Mouse (Mus musculus) MEL (cell line): ENCODE data around the gene St8sia2.

Source experiments
- CTCF ChIP-seq, 3 experiments: IDR thresholded peaks in 2 of 3; conservative IDR thresholded peaks in 1 of 3; 2 replicates each; pipeline ENCODE4 v1.5.1; 2011 to 2012; ENCODE audit warnings: low read length in 3 of 3, low read depth in 2 of 3, mild to moderate bottlenecking in 2 of 3, improper control_type of control experiment in 1 of 3, inconsistent platforms in 1 of 3, mixed read lengths in 1 of 3, moderate library complexity in 1 of 3; ENCODE audit not compliant: control insufficient read depth in 1 of 3, insufficient read depth in 1 of 3, poor library complexity in 1 of 3, severe bottlenecking in 1 of 3
- MAFK ChIP-seq: IDR thresholded peaks from 2 replicates; pipeline ENCODE4 v1.6.1; 2011; ENCODE audit warnings: low read depth, mild to moderate bottlenecking, low read length, improper control_type of control experiment, borderline replicate concordance
- POLR2A ChIP-seq, 2 experiments: IDR thresholded peaks; 2 replicates each; pipeline ENCODE4 v1.6.1; 2011 to 2012; ENCODE audit warnings: low read length in 2 of 2, mild to moderate bottlenecking in 2 of 2, control low read depth in 1 of 2, improper control_type of control experiment in 1 of 2, low read depth in 1 of 2, moderate library complexity in 1 of 2; ENCODE audit not compliant: control insufficient read depth in 1 of 2, insufficient read depth in 1 of 2, poor library complexity in 1 of 2
- TCF12 ChIP-seq: IDR thresholded peaks from 2 replicates; pipeline ENCODE4 v1.6.1; 2014; ENCODE audit warnings: low read depth, mild to moderate bottlenecking, inconsistent platforms, low read length, improper control_type of control experiment, moderate library complexity

DNA sequence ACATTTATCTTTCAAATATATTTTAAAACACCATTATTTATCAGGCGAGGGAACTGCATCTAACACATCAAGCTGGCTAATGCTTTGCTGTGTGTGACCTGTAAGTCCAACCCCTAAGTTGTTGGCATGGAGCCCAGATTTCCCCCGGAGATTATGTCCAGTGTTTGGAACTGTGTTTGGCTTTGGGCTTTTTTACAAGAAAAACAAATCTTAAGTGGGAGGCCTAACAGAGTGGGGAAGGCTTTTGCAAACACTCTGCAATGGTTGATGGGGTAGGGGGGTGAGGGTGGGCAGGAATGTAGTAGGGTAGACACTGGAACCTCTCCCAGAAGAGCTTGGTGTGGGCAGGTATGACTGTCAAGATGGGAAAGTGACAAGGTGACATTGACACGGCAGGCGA, 71.8 kb downstream of the St8sia2 start:
- TF ChIP-seq POLR2A (IDR thresholded peaks at IDR 0.05; ENCODE audit: control insufficient read depth in 1 of 2, insufficient read depth in 1 of 2, low read depth in 1 of 2, low read length in 2 of 2, poor library complexity in 1 of 2) (no peak), CTCF (IDR thresholded peaks at IDR 0.05 in 2 of 3, conservative IDR thresholded peaks at IDR 0.05 in 1 of 3; ENCODE audit: control insufficient read depth in 1 of 3, insufficient read depth in 1 of 3, low read depth in 2 of 3, low read length in 3 of 3, poor library complexity in 1 of 3, severe bottlenecking in 1 of 3) (no peak), MAFK (no peak), TCF12 (no peak)
